Mouse (Mus musculus) forebrain, embryonic 10.5 days (tissue): ENCODE measurements around the gene Ece2. TPM values are rescaled to one million over a fixed set of nuclear protein-coding genes. Genes with fewer than 3 reads are reported as not detected.

ENCODE experiments used
- DNase-seq: peaks from one replicate; pipeline ENCODE4 v3.0.0-alpha.2; 2017; ENCODE audit warnings: low spot score; ENCODE audit errors: extremely low spot score
- H3K27ac ChIP-seq: fragments of 300-500 bp; sonication (generic); 2 replicates; pipeline ENCODE4 v1.5.1; 2016; ENCODE audit warnings: mild to moderate bottlenecking
- H3K27me3 ChIP-seq: fragments of 300-500 bp; sonication (generic); 2 replicates; pipeline ENCODE4 v1.6.1; 2016; ENCODE audit warnings: mild to moderate bottlenecking; ENCODE audit not compliant: poor library complexity, severe bottlenecking
- H3K36me3 ChIP-seq: fragments of 300-500 bp; sonication (generic); replicated peaks from 2 replicates; pipeline ENCODE4 v1.6.1; 2016; ENCODE audit warnings: mild to moderate bottlenecking, moderate library complexity
- H3K4me1 ChIP-seq: fragments of 300-500 bp; sonication (generic); 2 replicates; pipeline ENCODE4 v1.6.1; 2016
- H3K4me3 ChIP-seq: fragments of 300-500 bp; sonication (generic); 2 replicates; pipeline ENCODE4 v1.5.1; 2016; ENCODE audit warnings: mild to moderate bottlenecking, moderate library complexity
- H3K9me3 ChIP-seq: fragments of 300-500 bp; sonication (generic); 2 replicates; pipeline ENCODE4 v1.6.1; 2016; ENCODE audit warnings: mild to moderate bottlenecking, moderate library complexity
- WGBS: fragments of 180-500 bp; shearing (Covaris S2); methylation state at CpG from one replicate; pipeline ENCODE4 v1.1.7; 2016; 5-methylcytosine and 5-hydroxymethylcytosine counted together
- polyA plus RNA-seq: library from polyadenylated mRNA; unstranded; fragments of >200 nt; fragmentation: Nextera tagmentation; extraction: Ambion mirVana; gene quantifications from 2 replicates; pipeline ENCODE4 v1.2.1, GENCODE M21; 2016

Gene Ece2
- 4.3 and 5.1 TPM in 2 replicates for polyA plus RNA-seq

DNA sequence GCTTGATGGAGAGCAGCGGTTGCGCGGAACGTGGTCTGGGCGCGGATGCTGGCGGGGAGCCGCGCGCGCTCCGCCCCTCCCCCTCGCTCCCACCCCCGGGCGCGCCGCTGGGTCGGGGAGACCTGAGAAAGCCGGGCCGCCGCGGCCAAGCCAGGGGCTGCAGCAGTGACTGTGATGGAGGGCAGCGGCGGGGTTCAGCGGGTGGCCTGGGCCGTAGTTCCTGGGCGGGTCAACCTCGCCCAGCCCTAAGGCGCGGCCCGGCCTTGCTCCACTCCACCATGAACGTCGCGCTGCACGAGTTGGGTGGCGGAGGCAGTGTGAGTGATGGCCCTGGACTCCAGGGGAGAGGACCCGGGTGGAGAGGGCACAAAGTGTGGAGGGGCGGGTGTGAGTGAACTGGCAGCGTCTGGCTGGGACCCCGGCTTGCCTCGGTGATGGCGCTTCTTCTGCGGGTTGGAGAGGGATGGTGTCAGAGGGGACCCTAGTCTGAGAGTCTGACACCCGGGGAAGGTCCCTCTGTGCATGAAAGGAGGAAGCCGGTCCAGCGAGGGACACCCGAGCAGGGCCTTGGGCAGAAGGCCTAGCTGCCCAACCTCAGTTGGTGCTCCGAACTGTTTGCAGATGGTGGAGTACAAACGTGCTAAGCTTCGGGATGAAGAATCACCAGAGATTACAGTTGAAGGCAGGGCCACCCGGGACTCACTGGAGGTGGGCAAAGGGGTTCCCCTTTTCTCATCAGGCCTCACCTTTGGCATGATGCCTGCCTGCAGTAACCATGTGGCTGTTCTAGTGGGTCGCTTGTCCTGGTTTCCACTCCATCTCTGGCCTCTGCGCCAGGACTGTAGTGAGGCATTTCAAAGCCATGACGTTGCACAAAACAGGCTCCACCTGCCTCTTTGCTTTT is at the start of gene Ece2:
Ece2 (plus strand) TSS at position 98 of the 904 bp plus-strand sequence.
- Histone ChIP-seq H3K9me3 (no peaks in the 10 kb centered on the region), H3K27me3 (peaks cover 31% of the 10 kb centered on the region), H3K27ac (peak within 1 kb of the TSS; percentile 89), H3K36me3 (peaks cover 5% of the 10 kb centered on the region), H3K4me3 (peak within 1 kb of the TSS; percentile 71), H3K4me1 (peaks cover 15% of the 10 kb centered on the region)
- 8% methylated on average over 54 of the region's 54 CpGs for WGBS
- DNase-seq, result peak; percentile 35

DNA sequence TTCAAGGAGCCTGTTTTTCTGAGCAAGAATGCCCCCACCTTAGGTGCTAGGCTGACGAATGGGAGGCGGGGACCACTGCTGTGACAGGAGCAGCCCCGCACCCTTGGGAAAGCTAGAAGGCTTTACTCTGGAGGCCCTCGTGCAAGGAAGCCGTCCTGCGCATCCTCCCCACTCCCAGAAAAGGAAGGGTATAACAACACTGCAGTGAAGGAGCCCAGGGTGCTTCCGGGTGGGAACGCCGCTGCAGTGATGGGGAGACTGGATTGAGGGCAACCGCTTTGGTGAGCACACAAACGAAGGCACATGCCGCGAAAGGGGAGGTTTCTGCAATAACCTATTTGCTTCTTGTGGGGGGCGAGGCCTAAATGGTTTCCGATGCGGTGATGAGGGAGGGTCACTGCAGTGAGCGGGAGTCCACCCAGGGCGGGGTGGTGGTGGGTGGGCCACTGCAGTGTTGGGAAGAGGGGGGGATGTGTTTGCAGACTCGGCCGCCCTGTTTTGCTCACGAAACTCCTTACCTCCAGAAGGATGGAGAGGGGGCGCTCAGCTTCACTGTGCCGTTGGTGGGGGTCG is 40.2 kb upstream of the Ece2 start, which contains the start of gene Vwa5b2:
Vwa5b2 (plus strand) TSS at position 106 of the 573 bp plus-strand sequence.
- 1% methylated on average over 24 of the region's 24 CpGs for WGBS
- peak within 1 kb of the TSS; percentile 65 for H3K27ac ChIP-seq
- peaks cover 25% of the 10 kb centered on the region for H3K4me1 ChIP-seq

DNA sequence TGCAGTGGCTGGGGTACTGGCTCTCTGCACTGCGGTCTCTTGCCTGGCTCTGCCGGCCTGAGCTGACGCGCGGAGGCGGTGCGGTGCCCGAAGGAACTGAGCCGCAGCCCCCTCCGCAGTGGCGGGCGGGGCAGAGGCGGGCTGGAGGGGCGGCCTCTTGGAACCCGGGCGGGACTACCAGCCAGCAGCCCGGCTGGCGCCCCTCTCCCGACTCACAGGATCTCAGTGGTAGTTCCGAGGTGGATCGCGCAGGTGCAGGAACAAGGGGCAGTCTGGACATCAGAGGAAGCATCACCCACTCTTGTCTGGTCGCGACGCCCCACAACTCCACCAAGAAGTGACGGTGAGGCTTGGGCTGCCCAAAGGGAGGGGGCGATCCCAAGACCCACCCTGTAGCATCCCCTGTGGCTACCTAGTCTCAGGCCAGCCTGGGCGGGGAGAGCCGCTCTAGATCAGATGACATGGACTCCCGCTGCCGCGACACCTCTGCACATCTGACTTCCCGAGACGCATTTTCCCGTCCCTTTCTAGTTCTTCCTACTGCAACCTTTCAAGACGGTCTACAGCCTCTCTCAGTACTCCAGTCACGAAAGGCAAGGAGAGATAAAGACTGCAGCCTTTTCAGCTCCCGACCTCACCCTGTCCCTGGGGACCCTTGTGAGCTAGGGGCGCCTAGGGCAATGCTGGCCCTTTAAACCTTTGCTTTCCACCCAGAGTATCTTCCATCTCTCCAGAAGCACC is 39.5 kb upstream of the Ece2 start:
- Histone ChIP-seq H3K36me3 (no peaks in the 10 kb centered on the region), H3K27me3 (peaks cover 76% of the 10 kb centered on the region), H3K27ac (peak overlapping the region; percentile 65), H3K4me3 (peak overlapping the region; percentile 64), H3K9me3 (no peaks in the 10 kb centered on the region), H3K4me1 (peaks cover 25% of the 10 kb centered on the region)
- peak; percentile 41 for DNase-seq
- 0% methylated on average over 39 of the region's 39 CpGs for WGBS

More for the DNA sequence above, 40.2 kb upstream of the Ece2 start, which contains the start of gene Vwa5b2:
- Histone ChIP-seq H3K9me3 (no peaks in the 10 kb centered on the region), H3K4me3 (peak within 1 kb of the TSS; percentile 64), H3K36me3 (no peaks in the 10 kb centered on the region), H3K27me3 (peaks cover 72% of the 10 kb centered on the region)
- DNase-seq, result peak; percentile 22

DNA sequence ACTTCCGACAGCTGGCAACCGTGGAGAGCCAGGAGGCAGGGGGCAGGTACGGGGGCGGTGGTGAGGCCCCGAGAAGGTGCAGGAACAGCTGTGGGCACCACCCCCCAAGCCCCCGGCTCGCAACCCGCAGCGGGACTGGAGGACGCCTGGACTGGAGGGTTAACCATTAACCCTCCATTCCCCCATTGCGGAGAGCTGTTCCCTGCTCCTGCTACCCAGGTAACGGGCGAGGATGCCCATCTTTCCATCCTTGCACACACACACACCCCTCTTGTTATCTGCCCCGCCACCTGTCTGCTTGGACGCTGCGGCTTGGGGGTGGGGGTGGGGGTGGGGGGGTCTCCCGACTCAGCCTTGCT is 39.0 kb upstream of the Ece2 start:
- H3K27me3 ChIP-seq, result peaks cover 76% of the 10 kb centered on the region
- no peak for DNase-seq

DNA sequence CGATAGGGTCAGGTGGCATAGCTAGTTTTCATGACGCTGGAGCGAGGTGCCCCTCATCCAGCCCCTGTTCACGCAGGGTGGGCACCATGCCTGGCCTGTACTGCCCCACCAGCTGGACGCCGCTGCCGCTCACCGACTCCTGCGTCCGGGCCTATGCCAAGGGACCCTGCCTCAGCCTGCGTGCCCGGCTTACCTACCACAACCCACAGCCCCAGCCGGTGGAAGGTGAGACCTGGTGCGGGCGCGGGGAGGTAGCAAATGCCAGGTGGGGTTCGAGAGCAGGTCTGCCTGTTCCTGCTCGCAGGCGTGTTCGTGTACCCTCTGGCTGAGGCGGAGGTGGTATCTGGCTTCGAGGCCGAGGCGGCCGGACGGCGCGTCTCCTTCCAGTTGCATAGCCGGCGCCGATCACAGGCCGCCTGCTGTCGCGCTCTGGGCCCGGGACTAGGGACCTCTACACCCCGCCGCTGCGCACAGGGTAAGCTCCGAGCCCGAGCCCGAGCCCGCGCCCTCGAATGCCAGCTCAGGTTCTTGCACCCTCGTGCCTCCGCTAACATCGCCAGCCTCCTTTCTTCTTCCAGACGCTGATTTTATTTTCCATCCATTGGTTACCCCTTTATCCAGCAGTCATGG is 38.4 kb upstream of the Ece2 start:
- no peak overlapping the region for H3K27ac ChIP-seq
- no peaks in the 10 kb centered on the region for H3K9me3 ChIP-seq
- H3K4me3 ChIP-seq, result peak overlapping the region; percentile 64
- peaks cover 76% of the 10 kb centered on the region for H3K27me3 ChIP-seq
- WGBS, result 4% methylated on average over 48 of the region's 48 CpGs
- DNase-seq, result peak; percentile 25
- no peaks in the 10 kb centered on the region for H3K36me3 ChIP-seq
- H3K4me1 ChIP-seq, result peaks cover 25% of the 10 kb centered on the region

More for the DNA sequence above, 39.0 kb upstream of the Ece2 start:
- no peaks in the 10 kb centered on the region for H3K9me3 ChIP-seq
- H3K4me3 ChIP-seq, result peak overlapping the region; percentile 64
- 2% methylated on average over 17 of the region's 17 CpGs for WGBS
- peaks cover 25% of the 10 kb centered on the region for H3K4me1 ChIP-seq
- H3K27ac ChIP-seq, result no peak overlapping the region
- no peaks in the 10 kb centered on the region for H3K36me3 ChIP-seq

DNA sequence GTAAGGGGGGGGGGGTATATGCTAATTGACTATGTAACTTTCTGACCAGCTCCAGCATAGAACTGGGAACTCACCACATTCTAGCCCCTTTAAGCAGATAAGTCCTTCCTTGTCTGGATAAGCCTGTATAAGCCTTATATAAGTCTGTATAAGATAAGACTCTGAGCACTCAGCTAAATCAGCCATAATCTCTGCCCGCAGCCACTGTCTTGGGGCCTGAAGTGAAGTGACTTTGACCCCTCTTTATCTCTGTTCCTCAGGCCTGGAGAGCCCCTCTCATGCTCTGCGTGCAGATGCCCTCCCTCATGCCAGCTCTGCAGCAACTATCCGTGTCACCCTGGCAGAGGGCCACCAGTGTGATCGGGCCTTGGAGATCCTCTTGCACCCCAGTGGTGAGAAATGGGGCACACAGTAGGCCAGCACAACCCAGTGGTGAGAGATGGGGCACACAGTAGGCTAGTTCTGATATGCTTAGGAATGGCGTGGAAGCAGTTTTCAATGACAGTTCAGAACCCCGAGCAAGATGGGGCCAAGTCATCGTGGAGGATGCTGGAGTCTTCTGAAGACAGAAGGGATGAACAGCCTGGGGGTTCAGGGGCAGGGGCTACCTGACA is 34.5 kb upstream of the Ece2 start:
- WGBS, result 87% methylated on average over 7 of the region's 7 CpGs
- peaks cover 14% of the 10 kb centered on the region for H3K4me1 ChIP-seq
- peaks cover 47% of the 10 kb centered on the region for H3K27me3 ChIP-seq

DNA sequence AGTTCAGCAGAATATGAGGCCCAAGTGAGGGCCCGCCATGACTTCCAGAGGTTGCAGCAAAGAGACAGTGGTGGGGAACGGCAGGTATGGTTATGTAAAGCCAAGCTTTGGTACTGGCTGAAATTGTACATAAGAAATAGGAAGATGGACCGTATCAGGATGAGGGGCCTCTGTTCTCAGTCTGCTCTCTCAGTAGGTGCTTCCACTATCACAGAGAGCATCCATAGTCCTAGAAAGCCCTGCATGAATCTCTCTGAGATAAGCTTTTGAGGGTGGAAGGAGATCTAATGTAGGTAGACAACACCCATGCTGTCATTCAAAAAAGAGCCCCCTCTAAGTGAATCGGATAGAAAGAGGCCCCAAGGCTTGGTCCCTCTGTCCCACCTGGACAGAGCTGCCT is 33.9 kb upstream of the Ece2 start:
- WGBS, result 89% methylated on average over 4 of the region's 4 CpGs
- Histone ChIP-seq H3K27me3 (peaks cover 41% of the 10 kb centered on the region), H3K36me3 (no peaks in the 10 kb centered on the region), H3K9me3 (no peaks in the 10 kb centered on the region), H3K4me3 (no peak overlapping the region), H3K4me1 (peaks cover 8% of the 10 kb centered on the region), H3K27ac (no peak overlapping the region)
- DNase-seq, result no peak

More for the DNA sequence above, 34.5 kb upstream of the Ece2 start:
- H3K36me3 ChIP-seq, result no peaks in the 10 kb centered on the region
- no peak for DNase-seq
- H3K27ac ChIP-seq, result no peak overlapping the region
- H3K4me3 ChIP-seq, result no peak overlapping the region
- no peaks in the 10 kb centered on the region for H3K9me3 ChIP-seq

DNA sequence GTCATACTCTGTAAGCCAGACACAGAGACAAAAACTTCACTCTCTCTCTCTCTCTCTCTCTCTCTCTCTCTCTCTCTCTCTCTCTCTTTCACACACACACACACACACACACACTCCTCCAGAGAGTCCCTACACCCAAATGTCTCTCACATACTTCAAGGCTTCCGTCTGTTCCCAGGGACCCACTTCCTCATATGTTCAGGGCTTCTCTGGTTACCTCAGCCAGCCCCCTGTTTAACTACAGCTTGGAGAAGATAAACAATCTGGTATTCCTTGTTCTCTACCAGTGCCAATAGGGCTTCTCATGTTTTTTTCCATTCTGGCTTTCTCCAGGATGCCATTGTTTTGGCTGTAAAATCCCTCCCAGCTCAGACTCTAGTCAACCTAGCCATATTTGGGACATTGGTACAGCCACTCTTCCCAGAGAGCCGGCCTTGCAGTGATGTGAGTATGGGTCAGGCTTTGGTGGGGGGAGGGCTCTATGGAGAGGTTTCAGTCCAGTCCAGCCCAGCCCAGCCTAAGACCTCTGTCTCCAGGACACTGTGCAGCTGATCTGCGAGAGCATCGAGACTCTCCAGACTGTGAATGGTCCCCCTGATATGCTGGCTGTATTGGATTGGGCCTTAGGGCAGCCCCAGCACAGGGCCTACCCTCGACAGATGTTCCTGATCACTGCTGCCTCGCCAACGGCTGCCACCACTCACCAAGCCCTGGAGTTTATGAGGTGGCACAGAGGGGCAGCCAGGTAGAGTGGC is 32.8 kb upstream of the Ece2 start:
- no peak for DNase-seq
- Histone ChIP-seq H3K9me3 (no peaks in the 10 kb centered on the region), H3K27ac (no peak overlapping the region), H3K36me3 (no peaks in the 10 kb centered on the region), H3K27me3 (peaks cover 30% of the 10 kb centered on the region), H3K4me1 (no peaks in the 10 kb centered on the region), H3K4me3 (no peak overlapping the region)
- 80% methylated on average over 7 of the region's 7 CpGs for WGBS

DNA sequence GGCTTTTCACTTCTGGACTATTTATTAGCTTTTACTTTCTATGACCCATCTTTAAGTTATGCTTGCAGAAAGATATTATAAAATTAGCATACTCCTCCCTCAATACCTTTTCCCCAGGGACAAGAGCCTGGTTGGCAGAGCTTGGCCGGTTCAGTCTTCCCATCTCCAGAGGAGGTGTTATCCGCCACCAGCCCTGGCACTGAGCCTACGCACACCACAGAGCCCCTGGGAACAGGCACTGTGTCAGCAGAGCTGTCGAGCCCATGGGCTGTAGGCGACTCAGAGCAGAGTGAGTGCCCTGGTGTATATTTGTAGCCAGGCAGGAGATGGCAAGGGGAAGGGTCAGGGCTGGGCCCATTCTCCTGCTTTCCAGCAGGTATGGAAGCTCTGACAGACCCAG is 29.1 kb upstream of the Ece2 start:
- H3K36me3 ChIP-seq, result peaks cover 18% of the 10 kb centered on the region
- no peak for DNase-seq
- no peaks in the 10 kb centered on the region; the same call in 1 of the 2 replicates for H3K27me3 ChIP-seq
- WGBS, result 81% methylated on average over 5 of the region's 5 CpGs
- H3K4me1 ChIP-seq, result no peaks in the 10 kb centered on the region
- no peak overlapping the region for H3K27ac ChIP-seq
- no peaks in the 10 kb centered on the region for H3K9me3 ChIP-seq
- no peak overlapping the region for H3K4me3 ChIP-seq

DNA sequence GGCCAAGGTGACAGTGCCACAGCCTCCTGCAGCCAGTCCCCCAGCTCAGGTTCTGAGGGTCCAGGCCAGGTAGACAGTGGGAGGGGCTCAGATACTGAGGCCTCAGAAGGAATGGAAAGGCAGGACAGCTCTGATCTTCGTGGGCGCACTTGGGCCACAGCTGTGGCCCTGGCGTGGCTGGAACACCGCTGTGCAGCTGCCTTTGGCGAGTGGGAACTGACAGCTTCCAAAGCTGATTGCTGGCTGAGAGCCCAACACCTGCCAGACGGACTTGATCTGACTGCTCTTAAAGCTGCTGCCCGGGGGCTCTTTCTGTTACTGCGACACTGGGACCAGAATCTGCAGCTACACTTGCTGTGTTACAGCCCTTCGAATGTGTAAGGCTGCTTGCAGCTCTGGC is 24.9 kb upstream of the Ece2 start:
- Histone ChIP-seq H3K4me3 (no peak overlapping the region), H3K27ac (no peak overlapping the region), H3K4me1 (peaks cover 14% of the 10 kb centered on the region), H3K36me3 (peaks cover 56% of the 10 kb centered on the region), H3K9me3 (no peaks in the 10 kb centered on the region), H3K27me3 (no peaks in the 10 kb centered on the region)
- DNase-seq, result no peak
- 89% methylated on average over 9 of the region's 9 CpGs for WGBS

DNA sequence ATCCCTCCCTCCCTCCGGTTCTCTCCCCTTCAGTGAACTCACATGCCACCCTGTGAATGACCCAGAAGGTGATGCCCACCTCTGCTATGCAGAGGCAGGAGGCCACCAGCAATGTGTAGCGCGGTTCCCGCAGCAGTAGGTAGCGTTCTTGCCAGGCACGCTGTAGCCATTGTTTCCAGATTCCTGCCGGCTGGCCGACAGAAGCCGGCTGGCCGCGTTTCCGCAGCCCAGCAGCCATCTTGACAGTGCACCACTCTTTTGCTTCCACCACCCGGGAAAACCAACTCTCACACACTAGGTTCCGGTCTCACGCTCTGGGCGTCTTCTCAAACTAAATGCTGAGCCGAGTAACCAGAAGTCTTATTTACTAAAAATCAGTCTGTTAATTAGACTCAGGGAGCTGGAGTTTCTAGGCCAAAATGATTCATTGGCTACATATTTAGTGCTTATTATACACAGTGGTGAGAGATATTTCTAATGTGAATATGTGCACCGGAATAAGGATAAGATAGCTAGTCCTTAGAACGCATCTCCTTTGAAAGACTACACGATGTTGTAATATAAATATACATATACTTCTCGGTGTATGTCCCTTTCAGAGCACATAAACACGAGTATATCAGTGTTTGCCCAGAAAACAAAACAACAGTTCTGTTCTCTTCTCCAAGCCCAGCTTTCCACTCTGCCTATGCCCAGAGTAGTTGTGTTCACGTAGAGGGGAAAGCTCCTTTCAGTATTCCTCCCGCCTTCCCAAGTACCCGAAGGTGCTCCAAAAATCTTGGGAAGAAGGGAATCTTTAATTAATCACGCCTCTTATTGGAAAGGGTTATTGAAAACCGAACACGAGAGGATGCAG is 18.9 kb upstream of the Ece2 start:
- Histone ChIP-seq H3K4me3 (peak overlapping the region; percentile 90), H3K4me1 (peaks cover 43% of the 10 kb centered on the region), H3K9me3 (no peaks in the 10 kb centered on the region), H3K27me3 (no peaks in the 10 kb centered on the region), H3K36me3 (peaks cover 50% of the 10 kb centered on the region), H3K27ac (peak overlapping the region; percentile 97)
- DNase-seq, result peak; percentile 84
- WGBS, result under 1% methylated on average over 28 of the region's 28 CpGs
